Mouse (Mus musculus): ENCODE measurements around the gene Trpc2.

Gene Trpc2

DNA sequence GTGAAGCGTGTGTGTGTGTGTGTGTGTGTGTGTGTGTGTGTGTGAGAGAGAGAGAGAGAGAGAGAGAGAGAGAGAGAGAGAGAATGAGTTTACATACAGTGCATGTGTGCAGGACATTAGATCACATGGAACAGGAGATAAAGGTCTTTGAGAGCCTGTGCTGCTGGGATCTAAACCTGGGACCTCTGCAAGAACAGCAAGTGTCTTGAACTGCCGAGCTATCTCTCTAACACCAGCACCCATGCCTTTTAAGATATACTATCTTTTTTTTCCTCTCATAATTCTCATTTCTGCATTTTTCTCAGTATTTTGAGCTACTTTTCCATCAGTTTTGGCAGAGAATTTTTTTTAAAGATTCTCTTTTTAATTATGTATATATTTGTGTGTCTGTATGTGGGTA is 20.6 kb downstream of the Trpc2 start:
- no peak for DNase-seq

GRCm38 (mm10) chr7:102104126-102104525 is 21.2 kb downstream of the Trpc2 start:
- DNase-seq, result peak; percentile 66

DNA sequence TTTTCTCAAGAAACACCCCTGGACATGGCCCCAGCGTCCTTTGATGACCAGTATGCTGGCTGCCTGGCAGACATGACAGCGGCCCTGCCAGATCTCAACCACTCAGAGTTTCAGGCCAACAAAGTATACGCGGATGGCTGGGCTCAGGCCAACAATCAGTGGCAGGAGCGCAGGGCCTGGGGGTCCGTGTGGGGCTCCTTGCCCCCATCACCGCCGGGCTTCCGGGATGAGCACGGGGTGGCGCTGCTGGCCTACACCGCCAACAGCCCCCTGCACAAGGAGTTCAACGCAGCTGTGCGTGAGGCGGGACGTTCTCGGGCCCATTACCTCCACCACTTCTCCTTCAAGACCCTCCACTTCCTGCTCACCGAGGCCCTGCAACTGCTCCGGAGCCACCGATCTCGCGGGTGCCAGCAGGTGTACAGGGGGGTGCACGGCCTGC is 23.8 kb downstream of the Trpc2 start:
- DNase-seq, result no peak

GRCm38 (mm10) chr7:102108206-102108605 is 25.3 kb downstream of the Trpc2 start:
- no peak for DNase-seq

GRCm38 (mm10) chr7:102109171-102109570 is 26.3 kb downstream of the Trpc2 start, which contains the start of gene Art5:
Gene Art5 (minus strand): TSS chr7:102109489.
- no peak for DNase-seq

GRCm38 (mm10) chr7:102109746-102110145 is 26.8 kb downstream of the Trpc2 start:
- DNase-seq, result no peak

DNA sequence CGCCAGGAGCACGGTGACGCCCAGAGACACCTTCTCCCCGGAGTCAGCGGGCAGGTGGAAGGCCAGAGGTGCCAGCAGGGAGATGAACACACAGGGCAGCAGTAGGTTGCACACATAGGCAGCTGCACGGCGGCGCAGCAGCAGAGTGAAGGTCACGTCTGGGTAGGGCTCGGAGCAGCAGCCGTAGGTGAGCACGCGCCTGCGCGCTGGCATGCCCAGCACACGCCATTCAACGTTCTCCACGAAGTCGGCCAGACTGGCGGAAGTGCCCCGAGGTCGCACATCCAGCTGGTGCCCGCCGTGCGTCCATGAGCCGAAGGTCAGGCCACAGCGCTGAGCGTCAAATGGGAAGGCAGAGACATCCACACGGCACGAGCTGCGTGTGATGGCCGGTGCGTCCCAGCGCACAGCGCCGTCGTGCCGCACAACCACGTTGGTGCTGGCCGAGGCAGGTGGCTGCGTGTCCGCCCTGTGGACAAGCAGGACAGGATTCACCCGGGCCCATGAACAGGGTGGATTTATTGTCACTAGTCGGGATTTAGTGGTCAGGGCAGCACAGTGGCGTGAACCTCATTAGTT is 30.3 kb downstream of the Trpc2 start:
- DNase-seq, result no peak

DNA sequence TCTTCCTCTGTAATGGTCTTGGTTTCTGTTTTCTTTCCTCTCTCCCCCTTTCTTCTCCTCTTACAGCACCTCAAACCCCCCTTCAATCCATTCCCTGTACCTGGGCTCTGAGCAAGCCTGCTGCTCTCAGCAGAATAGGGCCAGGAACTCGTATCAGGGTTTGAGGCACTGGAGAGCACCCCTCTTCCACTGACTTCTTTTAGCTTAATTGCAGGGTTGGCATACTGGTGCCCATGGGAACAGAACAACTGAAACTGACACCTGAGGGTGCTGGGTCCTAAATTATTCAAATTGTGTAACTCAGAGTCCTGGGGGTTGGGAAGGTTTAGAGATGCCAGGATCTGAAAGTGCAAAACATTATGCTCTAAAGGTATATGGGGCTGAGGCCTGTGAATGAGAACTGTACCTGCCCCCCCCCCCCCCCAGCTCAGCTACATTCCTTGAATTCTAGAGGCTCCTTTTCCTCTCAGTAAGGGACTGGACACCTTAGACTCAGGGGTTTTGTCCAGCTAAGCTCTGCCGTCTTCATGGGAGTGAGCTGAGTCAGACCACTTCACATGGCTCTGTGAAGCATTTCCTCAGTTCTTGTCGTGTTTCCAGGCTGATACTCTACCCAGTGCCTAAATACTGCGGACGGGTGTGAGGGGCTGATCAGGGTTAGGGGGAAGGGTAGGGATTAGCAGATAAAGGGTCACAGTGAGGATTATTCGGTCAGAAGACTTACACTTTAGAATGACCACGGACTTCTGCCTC is 33.8 kb downstream of the Trpc2 start, which contains the start of gene Chrna10:
Gene Chrna10 (minus strand): TSS at position 250 of the 753 bp plus-strand sequence.
- no peak for DNase-seq

- DNase-seq, result no peak
These were observed 34.5 kb downstream of the Trpc2 start for GRCm38 (mm10) chr7:102117382-102117781.

GRCm38 (mm10) chr7:102120326-102120725 is 37.4 kb downstream of the Trpc2 start:
- DNase-seq, result no peak

DNA sequence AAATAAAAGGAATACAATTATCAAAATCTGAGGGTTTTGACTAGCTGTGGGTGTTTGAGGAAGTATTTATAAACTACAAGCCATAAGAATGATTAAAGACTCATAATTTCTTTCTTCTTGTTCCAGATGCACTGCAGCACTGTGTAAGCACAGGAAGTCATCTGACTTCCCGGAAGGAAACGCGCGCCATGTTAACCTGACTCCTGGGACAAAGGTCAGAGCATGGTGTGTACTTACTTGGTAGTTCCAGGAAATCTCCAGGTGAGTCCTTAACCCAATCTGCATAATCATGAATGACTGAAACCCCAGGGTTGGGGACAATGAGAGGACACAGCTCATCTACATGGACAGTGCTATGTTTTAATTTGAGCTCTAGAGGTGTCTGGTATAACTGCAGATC is 49.5 kb downstream of the Trpc2 start:
- no peak for DNase-seq

- DNase-seq, result no peak
These were observed 54.5 kb downstream of the Trpc2 start for GRCm38 (mm10) chr7:102137464-102137863.

DNA sequence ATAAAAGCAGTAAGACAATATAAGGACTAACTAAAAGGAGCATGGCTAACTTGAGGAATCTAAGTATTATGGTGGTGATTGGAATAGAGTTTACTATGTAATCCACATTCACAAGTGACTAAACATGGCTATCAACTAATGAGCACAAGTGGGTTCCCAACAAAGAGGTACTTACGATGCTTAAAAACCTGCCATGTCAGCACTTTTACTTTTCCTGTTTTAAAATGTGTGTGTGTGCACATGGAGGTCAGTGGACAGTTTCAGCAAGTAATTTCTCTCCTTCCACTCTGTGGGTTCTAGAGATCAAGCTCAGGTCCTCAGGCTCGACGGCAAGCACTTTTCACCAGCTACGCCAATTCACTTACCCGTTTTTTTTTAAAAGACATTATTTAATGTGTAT is 55.0 kb downstream of the Trpc2 start:
- no peak for DNase-seq

Measured in cerebellum, adult 11-12 months (tissue).